Mouse (Mus musculus): ENCODE measurements around the gene Retnlg.

GRCm38 (mm10) chr16:48843671-48844386 lies 28.6 kb upstream of the Retnlg start:
- TF ChIP-seq POLR2A (IDR thresholded peaks at IDR 0.05; ENCODE audit: insufficient read depth, low read length) (no peak), CTCF (IDR thresholded peaks at IDR 0.05; ENCODE audit: low read depth, low read length) (no peak), EP300 (IDR thresholded peaks at IDR 0.05; ENCODE audit: insufficient read depth, low read depth, low read length) (no peak)

All from ES-Bruce4 (cell line).